Mouse (Mus musculus): ENCODE measurements around the gene Upb1. TPM values are rescaled to one million over a fixed set of nuclear protein-coding genes. Genes with fewer than 3 reads are reported as not detected.

The Upb1 gene
- total RNA-seq, 2 experiments from 2014 or later: 0.19 TPM; not detected in 1

DNA sequence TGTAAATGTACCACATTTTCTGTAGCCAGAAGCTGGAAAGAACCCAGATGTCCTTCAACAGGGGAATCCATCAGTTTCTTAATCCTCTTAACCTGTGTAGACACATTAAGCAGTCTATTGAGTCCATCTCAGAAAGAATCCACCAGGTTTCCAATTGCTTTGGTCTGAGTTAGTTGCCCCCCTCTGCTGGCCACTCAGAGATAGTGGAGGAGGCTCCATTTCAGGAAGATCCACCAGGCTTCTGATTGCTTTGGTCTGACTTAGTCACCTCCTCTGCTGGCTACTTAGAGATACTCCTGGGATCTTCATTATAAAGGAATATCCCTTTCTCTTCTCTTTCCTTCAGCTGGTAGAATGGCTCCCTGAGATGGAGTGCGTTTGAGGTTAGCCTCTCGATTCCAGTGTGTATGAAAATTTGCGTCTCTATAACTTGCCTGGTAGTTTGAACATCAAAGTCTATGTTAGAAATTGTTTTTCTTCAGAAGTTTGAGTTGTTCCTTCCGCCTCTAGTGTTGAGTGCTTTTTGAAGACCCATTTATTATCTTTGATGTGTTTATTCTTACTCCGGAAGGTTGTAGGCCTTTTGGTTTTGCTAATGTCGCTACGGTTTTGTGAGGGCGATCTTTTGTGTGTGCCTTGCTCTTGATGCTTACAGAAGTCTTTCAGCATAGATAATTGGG lies 16.6 kb downstream of the Upb1 start:
- no peak for ATAC-seq (replicated peaks; ENCODE audit: low FRiP score, low TSS enrichment, poor library complexity, severe bottlenecking)

DNA sequence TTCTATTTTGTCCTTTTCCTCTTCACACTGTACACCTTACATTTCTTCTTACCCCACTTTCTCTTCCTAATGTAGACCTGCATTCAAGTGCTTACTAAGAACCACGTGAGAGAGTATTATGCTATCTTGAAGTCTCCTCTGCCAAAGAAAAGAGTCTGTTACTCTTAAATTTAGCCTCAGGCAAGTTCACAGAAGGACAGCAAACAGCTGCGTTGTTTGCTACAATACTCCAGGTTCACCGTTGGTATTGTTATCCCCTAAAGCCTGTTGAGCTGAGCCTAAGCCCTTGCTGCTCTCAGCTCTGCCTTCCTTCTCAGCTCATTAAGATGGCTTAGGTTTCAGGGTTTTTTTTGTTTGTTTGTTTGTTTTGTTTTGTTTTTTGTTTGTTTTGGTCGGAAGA lies 17.8 kb downstream of the Upb1 start:
- ATAC-seq (replicated peaks; ENCODE audit: low FRiP score, low TSS enrichment, poor library complexity, severe bottlenecking): no peak

DNA sequence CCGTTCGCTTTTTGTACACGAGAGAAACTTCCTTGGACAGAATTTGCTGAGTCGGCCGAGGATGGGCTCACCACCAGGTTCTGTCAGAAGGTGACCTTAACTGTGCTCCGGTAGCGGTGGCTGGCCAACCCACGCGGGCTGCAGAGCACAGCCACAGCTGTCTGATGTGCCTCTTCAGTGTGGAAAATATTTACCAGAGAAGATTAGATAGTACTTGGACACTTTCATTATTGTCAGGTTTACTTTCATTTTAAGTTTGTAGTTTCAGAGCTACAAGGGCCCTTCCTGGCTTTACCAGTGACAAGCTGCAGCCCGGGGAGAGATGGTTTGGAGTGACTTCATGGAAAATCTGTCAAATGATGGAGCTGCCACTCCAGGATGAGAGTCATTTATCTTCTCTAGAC lies 23.6 kb downstream of the Upb1 start:
- no peak for ATAC-seq (replicated peaks; ENCODE audit: low FRiP score, low TSS enrichment, poor library complexity, severe bottlenecking)

DNA sequence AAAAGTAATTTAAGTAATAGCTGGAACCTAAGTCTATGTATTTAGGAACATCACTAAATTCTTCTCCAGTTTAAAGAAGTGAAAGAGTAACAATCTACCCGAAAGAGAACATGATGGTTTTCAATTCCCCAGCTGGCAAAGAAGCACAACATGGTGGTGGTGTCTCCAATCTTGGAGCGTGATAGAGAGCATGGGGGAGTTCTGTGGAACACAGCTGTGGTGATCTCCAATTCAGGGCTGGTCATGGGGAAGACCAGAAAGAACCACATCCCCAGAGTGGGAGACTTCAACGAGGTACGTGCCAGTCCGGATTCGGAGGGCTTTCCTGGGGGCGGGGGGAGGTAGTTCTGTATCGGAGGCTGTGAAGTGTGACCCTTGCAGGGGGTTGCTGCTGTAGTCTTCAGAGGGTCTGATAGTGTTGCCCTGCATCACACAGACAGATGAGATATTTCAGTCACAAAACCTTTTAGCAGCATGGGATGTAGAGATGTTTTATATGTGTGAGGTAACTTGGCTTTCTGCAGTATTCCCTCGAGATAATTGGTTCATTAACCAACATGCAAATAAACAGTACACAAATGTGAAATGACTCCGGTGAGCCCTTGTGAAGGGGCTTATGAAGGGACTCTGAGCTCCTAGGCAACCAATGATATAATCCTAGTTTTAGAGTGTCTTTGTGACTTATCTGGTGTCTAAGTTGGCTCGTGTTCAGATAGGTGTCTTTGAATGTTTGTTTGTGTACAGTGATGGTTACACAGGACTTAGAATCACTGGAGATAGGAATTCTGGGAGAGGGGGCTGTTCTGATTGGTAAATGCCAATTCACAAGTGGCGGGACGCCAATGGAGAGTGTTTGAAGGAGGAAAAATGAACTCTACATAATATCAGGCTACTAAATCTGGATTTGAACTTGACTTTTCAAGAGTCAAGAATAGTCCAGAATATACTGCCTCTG lies 27.4 kb downstream of the Upb1 start:
- no peak for ATAC-seq (replicated peaks; ENCODE audit: low FRiP score, low TSS enrichment, poor library complexity, severe bottlenecking)

DNA sequence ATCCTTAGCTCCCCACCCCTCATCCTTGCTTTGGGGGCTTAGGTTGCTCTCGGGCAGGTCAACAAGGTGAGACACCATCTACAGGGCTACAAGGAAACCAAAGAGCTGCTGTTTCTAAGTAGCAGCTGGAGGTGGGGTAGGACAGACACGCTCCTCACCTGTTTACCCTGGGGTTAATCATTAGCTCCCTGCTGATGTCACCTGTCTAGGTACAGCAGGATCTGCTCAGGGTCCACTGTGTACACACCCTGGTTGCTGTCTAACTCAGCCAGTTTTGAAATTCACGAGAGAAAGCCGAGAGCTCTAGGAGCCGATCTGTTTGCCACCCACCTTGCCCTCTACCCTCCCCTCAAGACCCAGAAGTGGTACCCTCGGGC lies 28.1 kb downstream of the Upb1 start:
- ATAC-seq (replicated peaks; ENCODE audit: low FRiP score, low TSS enrichment, poor library complexity, severe bottlenecking): no peak

DNA sequence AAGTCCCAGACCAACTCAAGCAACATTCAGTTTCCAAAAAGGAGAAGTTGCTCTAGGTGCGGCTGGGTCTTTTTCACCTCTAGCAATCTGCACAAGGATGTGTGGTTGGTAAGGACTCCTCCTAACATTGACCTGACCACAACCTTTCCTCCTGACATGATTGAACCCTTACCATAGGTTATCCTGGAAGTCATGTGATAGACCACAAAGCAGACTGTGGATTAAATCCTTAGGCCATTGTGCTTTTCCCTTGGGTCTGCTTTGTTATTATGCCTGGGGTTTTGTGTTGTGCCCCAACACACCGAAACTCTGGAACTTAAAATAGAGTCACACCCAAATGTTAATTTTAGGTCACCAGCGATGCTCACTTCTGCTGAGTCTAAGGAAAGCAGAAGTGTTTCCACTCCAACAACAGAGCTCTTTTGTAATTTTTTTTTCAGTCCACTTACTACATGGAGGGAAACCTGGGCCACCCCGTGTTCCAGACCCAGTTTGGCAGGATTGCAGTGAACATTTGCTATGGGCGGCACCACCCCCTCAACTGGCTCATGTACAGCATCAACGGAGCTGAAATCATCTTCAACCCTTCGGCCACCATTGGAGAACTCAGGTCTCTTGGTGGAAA lies 28.7 kb downstream of the Upb1 start:
- no peak for ATAC-seq (replicated peaks; ENCODE audit: low FRiP score, low TSS enrichment, poor library complexity, severe bottlenecking)

DNA sequence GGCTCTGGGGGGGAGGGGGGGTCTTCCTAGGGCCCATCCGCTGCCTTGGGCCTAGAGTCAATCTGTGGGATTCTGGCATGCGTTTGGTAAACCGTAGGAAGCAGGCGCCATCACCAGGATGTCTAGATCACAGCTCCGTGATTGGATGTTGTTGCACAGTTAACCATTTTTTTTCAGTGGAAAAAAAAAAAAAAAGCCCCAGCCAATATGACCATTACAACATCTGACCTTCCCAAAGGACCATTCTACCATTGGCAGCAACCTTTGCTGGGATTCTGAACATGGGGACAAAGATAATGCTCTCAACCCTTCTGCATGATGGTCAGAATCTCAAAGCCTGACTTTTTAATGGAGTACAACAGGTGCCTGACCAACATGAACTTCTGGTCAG lies 29.2 kb downstream of the Upb1 start:
- no peak for ATAC-seq (replicated peaks; ENCODE audit: low FRiP score, low TSS enrichment, poor library complexity, severe bottlenecking)

DNA sequence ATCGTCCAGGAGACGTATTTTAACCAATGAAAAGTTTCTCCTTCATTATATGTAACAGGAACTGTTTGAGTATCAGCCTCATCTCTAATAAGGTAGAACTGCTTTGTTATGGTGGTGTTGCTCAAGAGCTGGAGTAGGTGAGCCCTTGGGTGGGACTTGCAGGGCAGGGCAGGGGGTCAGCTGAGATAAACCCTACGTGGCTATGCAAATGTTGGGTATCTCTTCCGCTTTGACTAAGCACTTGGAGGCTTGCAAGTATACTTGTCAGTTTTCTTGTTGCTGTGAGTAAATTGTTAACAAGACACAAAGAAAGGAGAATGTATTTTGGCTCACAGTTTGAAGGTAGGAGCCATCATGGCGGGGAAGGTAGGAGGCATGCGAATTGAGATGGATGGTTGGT lies 29.7 kb downstream of the Upb1 start:
- ATAC-seq (replicated peaks; ENCODE audit: low FRiP score, low TSS enrichment, poor library complexity, severe bottlenecking): no peak

DNA sequence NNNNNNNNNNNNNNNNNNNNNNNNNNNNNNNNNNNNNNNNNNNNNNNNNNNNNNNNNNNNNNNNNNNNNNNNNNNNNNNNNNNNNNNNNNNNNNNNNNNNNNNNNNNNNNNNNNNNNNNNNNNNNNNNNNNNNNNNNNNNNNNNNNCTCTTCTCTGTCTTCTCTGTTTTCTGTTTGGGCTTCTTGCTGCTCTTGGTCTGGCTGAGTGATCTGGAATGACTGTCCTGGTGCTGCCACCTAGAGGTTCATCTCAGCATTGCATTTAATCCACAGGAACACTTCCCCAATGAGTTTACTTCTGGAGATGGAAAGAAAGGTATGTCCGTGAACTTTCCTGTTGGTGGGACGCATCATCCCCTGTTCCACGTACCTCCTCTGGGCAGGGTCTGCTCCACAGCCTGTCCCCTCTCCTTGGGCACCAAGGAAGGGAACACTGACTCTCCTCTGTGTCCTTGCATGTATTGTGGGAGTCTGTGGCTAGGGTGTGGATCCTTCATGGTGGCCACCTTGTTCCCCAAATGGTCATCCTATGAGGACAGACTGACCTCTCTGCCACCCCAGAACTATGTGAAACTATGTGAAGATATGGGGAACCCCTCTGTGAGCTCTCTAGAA lies 35.8 kb downstream of the Upb1 start:
- peak; percentile 65 for ATAC-seq (replicated peaks; ENCODE audit: low FRiP score, low TSS enrichment, poor library complexity, severe bottlenecking)

DNA sequence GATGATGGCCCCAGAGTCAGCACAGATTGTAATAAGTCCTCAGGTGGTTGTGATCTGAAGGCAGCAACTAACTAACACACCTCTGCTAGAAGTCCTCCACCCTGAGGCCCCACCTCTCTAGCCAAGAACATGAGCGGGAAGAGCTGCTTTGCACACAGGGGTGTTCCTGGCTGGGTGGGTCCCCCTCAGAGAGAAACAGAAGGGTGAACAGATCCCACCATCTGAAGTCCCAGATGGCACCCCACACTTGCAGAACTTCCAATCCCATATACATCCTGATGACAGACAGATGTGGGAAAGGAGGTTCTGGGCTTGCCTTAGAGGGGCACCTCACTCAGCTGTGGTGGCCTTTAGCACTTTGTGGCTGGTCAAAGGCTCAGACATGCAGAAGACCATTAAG lies 36.4 kb downstream of the Upb1 start:
- ATAC-seq (replicated peaks; ENCODE audit: low FRiP score, low TSS enrichment, poor library complexity, severe bottlenecking): no peak

DNA sequence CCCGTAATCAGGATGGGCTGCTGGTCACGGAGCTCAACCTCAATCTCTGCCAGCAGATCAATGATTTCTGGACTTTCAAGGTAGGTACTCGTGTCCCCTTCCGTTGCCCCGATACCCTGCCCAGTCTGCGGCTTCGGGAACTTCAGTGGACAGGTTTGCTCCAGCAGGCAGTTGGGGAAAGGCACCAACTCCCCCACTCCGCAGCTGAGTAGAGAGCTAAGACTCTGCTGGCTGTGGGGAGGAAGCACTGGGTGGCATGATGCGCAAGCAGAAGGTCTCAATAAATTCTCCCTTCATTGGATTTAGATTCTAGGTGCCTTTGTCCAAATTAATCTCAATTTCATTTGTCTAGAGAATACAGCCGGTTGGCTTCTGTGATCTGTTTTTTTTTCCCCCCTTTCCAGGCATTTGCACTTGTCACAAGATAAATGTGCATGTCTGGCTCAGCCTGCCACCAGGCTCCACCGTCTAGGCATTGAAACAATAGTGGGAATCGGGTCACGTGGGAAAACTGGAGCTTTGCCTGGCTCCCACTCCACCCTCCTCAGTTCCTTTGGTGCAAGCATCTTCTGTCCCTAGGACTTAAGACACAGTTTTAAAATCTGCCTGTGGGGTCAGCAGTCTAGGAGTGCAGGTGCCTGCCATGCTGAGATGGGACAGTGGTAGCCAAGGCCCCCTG lies 37.4 kb downstream of the Upb1 start:
- ATAC-seq (replicated peaks; ENCODE audit: low FRiP score, low TSS enrichment, poor library complexity, severe bottlenecking): no peak

DNA sequence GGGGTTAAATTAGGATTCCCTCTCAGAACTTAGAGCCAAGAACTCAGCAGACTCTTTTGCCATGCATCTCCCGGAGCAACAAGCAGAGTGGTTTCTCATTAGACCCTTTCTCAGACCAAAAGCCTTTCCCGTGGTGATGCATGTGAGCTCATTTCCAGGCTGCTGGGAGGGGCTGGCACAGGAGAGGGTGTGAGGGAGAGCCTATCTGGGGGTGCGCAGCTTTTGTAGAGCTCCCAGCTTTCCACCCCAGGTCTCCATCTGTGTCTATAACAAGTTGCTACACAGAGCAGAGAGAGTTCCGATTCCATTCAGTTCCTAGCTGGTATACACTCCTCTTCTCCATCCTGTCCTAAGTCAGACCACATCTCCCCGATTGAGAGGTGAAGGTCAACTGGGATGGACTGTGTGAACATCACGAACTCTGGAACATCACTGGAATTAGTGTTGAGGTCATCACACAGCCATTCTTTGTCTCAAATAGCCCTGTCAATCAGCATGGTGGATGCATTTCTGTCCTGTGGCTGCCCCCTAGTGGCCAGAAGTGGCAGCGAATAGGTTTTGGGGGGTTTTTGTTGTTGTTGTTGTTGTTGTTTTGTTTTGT lies 38.4 kb downstream of the Upb1 start:
- ATAC-seq (replicated peaks; ENCODE audit: low FRiP score, low TSS enrichment, poor library complexity, severe bottlenecking): no peak; the same call in 1 of the 2 replicates

DNA sequence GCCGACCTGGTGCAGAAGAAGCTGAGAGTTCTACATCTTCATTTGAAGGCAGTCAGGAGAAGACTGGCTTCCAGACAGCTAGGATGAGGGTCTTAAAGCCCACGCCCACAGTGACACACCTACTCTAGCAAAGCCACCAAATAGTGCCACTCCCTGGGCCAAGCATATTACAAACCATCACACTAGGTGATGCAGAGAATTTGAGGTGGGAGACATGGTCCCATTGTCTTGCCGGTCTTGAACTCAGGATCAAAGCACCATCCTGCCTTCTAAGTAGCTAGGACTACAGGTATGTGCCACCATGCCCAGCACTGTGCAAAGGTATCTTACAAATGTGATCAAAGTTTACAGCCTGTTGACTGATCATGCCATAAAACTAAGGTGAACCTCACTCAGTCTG lies 39.8 kb downstream of the Upb1 start:
- no peak for ATAC-seq (replicated peaks; ENCODE audit: low FRiP score, low TSS enrichment, poor library complexity, severe bottlenecking)

DNA sequence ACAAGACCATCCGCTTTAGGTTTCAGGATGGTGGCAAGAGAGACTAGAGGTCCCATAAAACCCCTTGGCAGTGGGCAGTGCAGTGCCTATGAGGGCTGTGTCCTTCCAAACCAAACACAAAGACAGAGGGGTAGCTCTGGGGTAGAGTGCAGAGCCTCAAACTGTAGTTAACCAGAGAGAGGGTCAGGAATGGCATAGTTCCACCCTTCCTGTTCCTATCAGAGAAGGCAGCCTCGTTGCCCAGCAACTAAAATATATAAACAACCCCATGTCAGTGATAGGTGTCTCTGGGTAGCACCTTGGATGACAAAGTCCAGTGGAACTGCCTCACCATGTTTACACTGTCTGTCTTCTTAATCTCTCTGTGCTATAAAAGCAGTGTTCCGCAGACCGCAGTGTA lies 40.9 kb downstream of the Upb1 start:
- no peak for ATAC-seq (replicated peaks; ENCODE audit: low FRiP score, low TSS enrichment, poor library complexity, severe bottlenecking)

DNA sequence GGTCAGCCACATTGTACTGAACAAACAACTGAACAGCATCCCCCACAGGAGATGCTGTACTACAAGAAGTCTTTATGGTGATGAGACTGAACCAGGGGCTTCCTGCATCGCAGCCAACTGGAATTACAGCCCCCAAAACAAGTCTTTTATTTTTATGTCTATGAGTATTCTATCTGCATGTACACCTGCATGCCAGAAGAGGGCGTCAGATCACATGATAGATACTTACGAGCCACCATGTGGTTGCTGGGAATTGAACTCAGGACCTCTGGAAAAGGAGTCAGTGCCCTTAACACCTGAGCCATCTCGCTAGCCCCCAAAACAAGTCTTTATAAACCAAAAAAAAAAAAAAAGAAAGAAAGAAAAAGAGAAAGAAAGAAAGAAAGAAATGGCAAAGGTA lies 42.1 kb downstream of the Upb1 start:
- no peak for ATAC-seq (replicated peaks; ENCODE audit: low FRiP score, low TSS enrichment, poor library complexity, severe bottlenecking)

DNA sequence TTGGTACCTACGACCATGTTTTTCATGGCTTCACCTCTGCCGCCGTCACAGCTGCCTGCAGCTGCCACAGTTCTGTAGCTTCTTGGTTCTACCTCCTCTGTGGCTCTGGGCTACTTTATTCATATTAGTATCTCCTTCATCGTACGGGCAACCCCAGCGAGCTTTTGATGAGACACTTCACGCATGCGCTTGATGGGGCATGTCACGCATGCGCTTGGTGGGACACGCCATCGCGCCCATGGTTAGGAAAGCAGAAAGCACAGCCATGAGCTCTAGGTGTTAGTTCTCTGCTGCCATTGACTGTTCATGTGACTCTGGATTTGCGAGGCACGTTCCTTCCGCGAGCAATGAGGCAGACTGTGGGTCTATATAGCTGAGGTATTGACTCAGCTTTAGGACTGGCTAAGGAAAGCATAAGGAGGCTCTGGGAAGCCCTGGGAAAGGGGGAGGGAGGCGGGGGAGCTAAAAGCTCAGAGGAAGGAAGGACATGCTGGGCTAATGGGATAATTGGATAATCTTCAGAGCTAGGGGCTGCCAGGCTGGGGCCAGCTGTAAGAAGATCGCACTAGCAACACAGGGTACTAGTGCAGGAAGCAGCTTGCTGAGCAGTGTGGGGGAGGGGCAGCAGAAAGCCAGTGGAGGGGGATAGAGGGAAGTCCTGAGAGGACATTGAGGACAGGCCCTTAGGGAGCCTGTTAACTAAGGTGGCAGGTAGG lies 43.4 kb downstream of the Upb1 start:
- ATAC-seq (replicated peaks; ENCODE audit: low FRiP score, low TSS enrichment, poor library complexity, severe bottlenecking): no peak

DNA sequence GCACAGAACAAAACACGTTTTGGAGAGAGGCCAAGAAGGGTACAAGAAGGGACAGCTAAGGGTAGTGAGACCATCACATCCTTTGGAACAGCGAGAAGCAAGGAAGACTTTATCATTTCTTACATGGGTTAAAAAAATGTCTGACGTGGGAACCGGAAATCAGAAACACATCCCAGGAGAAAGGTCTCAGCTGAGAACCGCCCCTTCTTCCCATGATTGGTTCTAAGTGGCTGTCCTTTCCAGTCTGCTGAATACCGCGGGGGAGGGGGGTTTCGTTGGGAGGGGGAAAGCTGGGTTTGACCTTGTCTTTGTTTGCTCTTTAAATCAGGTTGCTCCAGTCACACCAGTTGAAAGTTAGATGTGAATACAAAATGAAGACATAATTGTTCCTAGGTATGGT lies 44.1 kb downstream of the Upb1 start:
- ATAC-seq (replicated peaks; ENCODE audit: low FRiP score, low TSS enrichment, poor library complexity, severe bottlenecking): no peak

DNA sequence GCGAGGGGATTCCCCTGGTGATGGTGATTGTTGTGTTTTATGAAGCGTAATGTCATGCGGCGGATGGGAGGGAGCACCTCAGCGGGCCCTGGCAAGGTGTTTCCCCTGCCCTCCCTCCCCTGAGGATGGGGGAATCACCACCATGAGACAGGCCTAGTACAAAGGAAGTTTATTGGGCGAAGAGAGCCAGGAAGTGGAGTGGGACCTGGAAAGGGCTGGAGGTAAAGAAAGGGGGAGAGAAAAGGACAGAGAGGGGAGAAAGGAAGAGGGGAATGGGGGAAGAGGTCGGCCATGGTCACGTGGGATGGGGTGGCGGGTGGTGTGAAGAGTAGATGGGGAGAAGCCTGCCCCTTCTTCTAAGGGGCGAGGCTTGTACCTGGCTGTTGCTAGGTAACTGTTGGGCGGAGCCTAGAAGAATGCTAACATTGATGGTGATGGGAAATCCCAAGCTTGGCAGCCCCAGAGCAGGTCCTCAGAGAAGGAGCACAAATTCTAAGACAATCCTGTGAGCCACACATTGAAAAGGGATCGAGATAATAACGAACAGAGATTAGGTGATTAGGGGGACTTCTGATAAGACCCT lies 45.7 kb downstream of the Upb1 start:
- no peak for ATAC-seq (replicated peaks; ENCODE audit: low FRiP score, low TSS enrichment, poor library complexity, severe bottlenecking)

Data from megakaryocyte-erythroid progenitor cell, adult 5-6 weeks (primary cell).